Mouse (Mus musculus): Measurements from ENCODE around the gene Gsto2. TPM values are rescaled to one million over a fixed set of nuclear protein-coding genes. Genes with fewer than 3 reads are reported as not detected.
"Not testable (repeated sequence)": the region's sequence is repeated elsewhere in the genome, so short reads cannot be mapped to it uniquely, and the experiment has no call there.

Gsto2 gene
- polyA plus RNA-seq, 1 experiment, result not detected

- Histone ChIP-seq H3K36me3 (ENCODE audit: control insufficient read depth, insufficient read depth, low read length) (no peaks in the 10 kb centered on the region), H3K27me3 (ENCODE audit: control insufficient read depth, insufficient read depth, low read length) (no peaks in the 10 kb centered on the region)
Measured at GRCm38 (mm10) chr19:47849735-47850134, 15.6 kb upstream of the Gsto2 start.

GRCm38 (mm10) chr19:47852131-47852530 is 13.2 kb upstream of the Gsto2 start:
- WGBS, result 84% methylated on average over 3 of the region's 3 CpGs
- H3K27ac ChIP-seq (ENCODE audit: insufficient read depth, low read depth, low read length); H3K36me3 ChIP-seq (ENCODE audit: control insufficient read depth, insufficient read depth, low read length); H3K27me3 ChIP-seq (ENCODE audit: control insufficient read depth, insufficient read depth, low read length); H3K4me1 ChIP-seq (ENCODE audit: control insufficient read depth, insufficient read depth, insufficient read length, low read length); H3K4me3 ChIP-seq (ENCODE audit: low read depth, low read length): not testable (repeated sequence)

More at GRCm38 (mm10) chr19:47849735-47850134, 15.6 kb upstream of the Gsto2 start:
- TF ChIP-seq CTCF (IDR thresholded peaks at IDR 0.05; ENCODE audit: extremely low read depth, insufficient read length, insufficient replicate concordance, low read depth, low read length), result no peak
- no peak for TF ChIP-seq POLR2A (IDR thresholded peaks at IDR 0.05; ENCODE audit: low read depth, low read length)
- Histone ChIP-seq H3K4me1 (ENCODE audit: control insufficient read depth, insufficient read depth, insufficient read length, low read length) (no peaks in the 10 kb centered on the region), H3K4me3 (ENCODE audit: low read depth, low read length) (no peak overlapping the region), H3K27ac (ENCODE audit: insufficient read depth, low read depth, low read length) (no peak overlapping the region)
- WGBS, result 75% methylated on average over 3 of the region's 3 CpGs

GRCm38 (mm10) chr19:47853053-47853452 is 12.3 kb upstream of the Gsto2 start:
- Histone ChIP-seq H3K36me3 (ENCODE audit: control insufficient read depth, insufficient read depth, low read length) (peaks cover 7% of the 10 kb centered on the region), H3K4me3 (ENCODE audit: low read depth, low read length) (no peak overlapping the region), H3K4me1 (ENCODE audit: control insufficient read depth, insufficient read depth, insufficient read length, low read length) (peaks cover 3% of the 10 kb centered on the region), H3K27me3 (ENCODE audit: control insufficient read depth, insufficient read depth, low read length) (no peaks in the 10 kb centered on the region), H3K27ac (ENCODE audit: insufficient read depth, low read depth, low read length) (no peak overlapping the region)
- TF ChIP-seq CTCF (IDR thresholded peaks at IDR 0.05; ENCODE audit: extremely low read depth, insufficient read length, insufficient replicate concordance, low read depth, low read length), result no peak
- TF ChIP-seq POLR2A (IDR thresholded peaks at IDR 0.05; ENCODE audit: low read depth, low read length), result no peak
- 88% methylated on average over 3 of the region's 3 CpGs for WGBS

GRCm38 (mm10) chr19:47853951-47854795 is 11.2 kb upstream of the Gsto2 start:
- H3K27me3 ChIP-seq (ENCODE audit: control insufficient read depth, insufficient read depth, low read length), result no peaks in the 10 kb centered on the region
- H3K4me1 ChIP-seq (ENCODE audit: control insufficient read depth, insufficient read depth, insufficient read length, low read length), result peaks cover 3% of the 10 kb centered on the region
- no peak for TF ChIP-seq POLR2A (IDR thresholded peaks at IDR 0.05; ENCODE audit: low read depth, low read length)
- no peak for TF ChIP-seq CTCF (IDR thresholded peaks at IDR 0.05; ENCODE audit: extremely low read depth, insufficient read length, insufficient replicate concordance, low read depth, low read length)
- H3K36me3 ChIP-seq (ENCODE audit: control insufficient read depth, insufficient read depth, low read length), result peaks cover 18% of the 10 kb centered on the region
- no peak overlapping the region for H3K27ac ChIP-seq (ENCODE audit: insufficient read depth, low read depth, low read length)
- WGBS, result 22% methylated on average over 13 of the region's 13 CpGs
- peak overlapping the region; percentile 82 for H3K4me3 ChIP-seq (ENCODE audit: low read depth, low read length)

- Histone ChIP-seq H3K27ac (ENCODE audit: insufficient read depth, low read depth, low read length) (peak within 1 kb of the TSS; percentile 66), H3K27me3 (ENCODE audit: control insufficient read depth, insufficient read depth, low read length) (no peaks in the 10 kb centered on the region), H3K4me3 (ENCODE audit: low read depth, low read length) (peak within 1 kb of the TSS; percentile 82), H3K4me1 (ENCODE audit: control insufficient read depth, insufficient read depth, insufficient read length, low read length) (peaks cover 4% of the 10 kb centered on the region), H3K36me3 (ENCODE audit: control insufficient read depth, insufficient read depth, low read length) (peaks cover 24% of the 10 kb centered on the region)
- TF ChIP-seq CTCF (IDR thresholded peaks at IDR 0.05; ENCODE audit: extremely low read depth, insufficient read length, insufficient replicate concordance, low read depth, low read length) (no peak), POLR2A (IDR thresholded peaks at IDR 0.05; ENCODE audit: low read depth, low read length) (peak; percentile 98)
- WGBS, result under 1% methylated on average over 60 of the region's 60 CpGs
Measured at GRCm38 (mm10) chr19:47854796-47855783, 10.2 kb upstream of the Gsto2 start, which contains the start of gene Gsto1. Gene Gsto1 (plus strand): TSS chr19:47854970.

- no peak for TF ChIP-seq CTCF (IDR thresholded peaks at IDR 0.05; ENCODE audit: extremely low read depth, insufficient read length, insufficient replicate concordance, low read depth, low read length)
- no peak for TF ChIP-seq POLR2A (IDR thresholded peaks at IDR 0.05; ENCODE audit: low read depth, low read length)
- 81% methylated on average over 18 of the region's 18 CpGs for WGBS
- Histone ChIP-seq H3K27ac (ENCODE audit: insufficient read depth, low read depth, low read length) (no peak overlapping the region), H3K4me1 (ENCODE audit: control insufficient read depth, insufficient read depth, insufficient read length, low read length) (peaks cover 5% of the 10 kb centered on the region), H3K36me3 (ENCODE audit: control insufficient read depth, insufficient read depth, low read length) (peaks cover 43% of the 10 kb centered on the region), H3K4me3 (ENCODE audit: low read depth, low read length) (no peak overlapping the region), H3K27me3 (ENCODE audit: control insufficient read depth, insufficient read depth, low read length) (no peaks in the 10 kb centered on the region)
Measured at GRCm38 (mm10) chr19:47857957-47858942, 7.1 kb upstream of the Gsto2 start.
